Mouse (Mus musculus) adrenal gland, postnatal 36 days (tissue): ENCODE measurements around the gene Hint1. TPM values are rescaled to one million over a fixed set of nuclear protein-coding genes. Genes with fewer than 3 reads are reported as not detected.

Experiments
- total RNA-seq, 2 experiments: library from RNA; stranded (reverse); gene quantifications; 2 replicates each; pipeline ENCODE4 v1.2.3; 2021

Hint1 gene
- total RNA-seq, 2 experiments from 2014 or later: 331 to 395 TPM

Other genes with a start within 250 kb of the Hint1 start
- gene Cdc42se2, start 78.7 kb upstream of the Hint1 start, total RNA-seq: 10 to 100 TPM; 20.5 to 24.5 TPM
- gene Lyrm7, start 5.5 kb upstream of the Hint1 start, total RNA-seq: 10 to 100 TPM; 10.8 to 11.6 TPM
- 100 to 1,000 TPM; 262 to 383 TPM for gene Gpx3, start 36.1 kb downstream of the Hint1 start, total RNA-seq
- gene Tnip1, start 96.5 kb downstream of the Hint1 start, total RNA-seq: 10 to 100 TPM; 66.4 to 76.0 TPM
- gene Anxa6, start 167.1 kb downstream of the Hint1 start, total RNA-seq: 100 to 1,000 TPM; 114 to 115 TPM
- gene Ccdc69, start 211.7 kb downstream of the Hint1 start, total RNA-seq: 1 to 10 TPM; 7.3 to 10.0 TPM
- 100 to 1,000 TPM; 220 to 225 TPM for gene Gm2a, start 231.7 kb downstream of the Hint1 start, total RNA-seq